Mouse (Mus musculus): ENCODE data around the gene Prkar2a.

The Prkar2a gene

DNA sequence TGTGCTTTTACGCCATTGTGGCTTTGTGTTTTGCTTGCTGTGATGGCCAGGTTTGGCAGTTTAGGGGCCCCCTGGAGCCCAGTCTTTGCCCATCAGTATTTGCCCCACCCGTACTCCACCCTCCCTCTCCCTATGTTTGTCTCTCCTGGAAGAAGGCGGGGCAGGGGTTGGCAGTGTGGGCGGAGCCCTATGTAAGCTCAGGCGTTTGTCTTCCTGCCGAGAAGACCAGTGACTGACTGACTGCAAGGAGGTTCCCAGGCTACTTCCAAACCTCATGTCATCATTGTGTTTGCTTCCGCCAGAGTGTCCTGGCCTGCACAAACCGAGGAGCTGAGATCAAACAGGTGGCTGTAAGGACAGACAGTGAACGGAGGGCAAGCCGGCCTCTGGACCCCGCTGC lies 106.6 kb downstream of the Prkar2a start:
- peak; percentile 74 for DNase-seq (ENCODE audit: low spot score)

DNA sequence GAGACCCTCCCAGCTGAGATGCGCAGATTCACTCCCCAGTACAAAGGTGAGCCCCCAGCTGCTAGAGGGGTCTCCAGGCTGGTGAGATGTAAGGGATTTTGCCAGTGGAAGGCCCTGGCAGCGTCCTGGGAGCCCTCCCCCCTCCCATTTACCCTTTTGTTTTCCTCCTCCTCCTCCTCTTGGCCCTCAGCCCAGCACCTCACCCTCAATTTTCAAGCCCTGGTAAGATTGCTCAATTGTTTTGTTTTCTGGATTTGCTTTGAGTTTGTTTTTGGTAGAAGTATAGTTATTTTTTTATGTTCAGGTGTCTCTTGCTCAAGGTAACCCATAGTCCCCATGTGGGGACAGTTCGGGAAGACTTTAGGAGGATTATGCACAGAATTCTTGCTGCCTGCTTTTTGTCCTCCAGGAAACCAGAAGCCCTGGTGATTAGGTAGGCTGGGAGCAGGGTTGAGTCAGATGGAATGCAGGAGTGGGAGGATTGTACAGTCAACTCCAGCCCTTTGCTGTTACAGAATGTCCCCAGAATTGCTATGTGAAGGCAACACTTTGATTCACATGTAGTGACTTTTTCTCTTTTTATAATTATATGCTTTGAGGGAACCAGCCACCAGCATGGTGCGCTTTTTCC lies 107.4 kb downstream of the Prkar2a start:
- peak; percentile 57 for DNase-seq (ENCODE audit: low spot score)

- no peak for DNase-seq (ENCODE audit: low spot score)
These were observed 108.4 kb downstream of the Prkar2a start for GRCm38 (mm10) chr9:108797477-108797876.

DNA sequence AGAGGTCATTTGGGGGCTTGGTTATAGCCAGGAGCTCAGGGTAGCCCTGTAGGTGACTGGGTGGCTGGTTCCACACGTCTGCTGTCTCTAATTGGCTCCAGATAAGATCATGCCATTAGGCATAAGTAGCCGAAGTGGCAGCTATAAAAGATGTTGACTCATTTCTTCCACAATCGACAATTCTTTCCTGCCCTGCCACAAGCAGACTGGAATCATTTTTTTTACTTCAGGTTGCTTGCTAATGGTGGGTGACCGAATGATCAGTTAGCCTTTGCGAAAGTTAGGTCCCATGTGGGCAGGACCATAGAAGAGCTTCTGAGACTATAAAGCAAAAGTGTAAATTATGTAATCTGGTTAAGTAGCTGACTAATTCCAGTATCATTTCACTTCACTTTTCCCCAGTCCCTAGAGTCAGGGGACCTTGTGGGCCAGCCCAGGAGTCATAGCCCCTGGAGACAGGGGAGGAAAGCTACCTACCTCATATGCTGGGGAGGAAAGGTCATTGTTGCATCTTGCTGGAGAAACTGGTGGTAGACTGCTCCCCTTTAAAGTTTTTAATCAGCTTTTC lies 109.5 kb downstream of the Prkar2a start:
- no peak for DNase-seq (ENCODE audit: low spot score)

DNA sequence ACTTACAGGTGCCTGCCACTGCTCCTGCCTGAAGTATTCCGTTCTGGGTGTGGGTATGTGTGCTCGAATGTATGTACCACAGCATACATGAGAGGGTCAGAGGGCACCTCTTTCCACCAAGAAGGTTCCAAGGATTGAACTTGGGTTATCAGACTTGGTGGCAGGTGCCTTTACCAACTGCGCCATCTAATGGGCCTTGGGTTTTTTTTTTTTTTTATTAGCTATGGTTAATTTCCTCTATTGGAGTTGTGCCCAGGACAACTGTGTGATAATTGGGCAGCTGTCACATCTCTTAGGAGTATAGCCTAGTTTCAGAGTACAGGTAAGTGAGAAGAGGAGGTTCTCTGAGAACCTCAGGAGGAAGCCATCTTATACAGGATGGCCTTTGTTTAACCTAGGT lies 110.5 kb downstream of the Prkar2a start:
- no peak for DNase-seq (ENCODE audit: low spot score)
